Mouse (Mus musculus) C2C12 (cell line): ENCODE results near the gene Ino80b.

ENCODE experiments used
- CEBPB ChIP-seq: IDR thresholded peaks from one replicate; pipeline ENCODE4 v1.6.1; 2011; ENCODE audit warnings: low read depth, mild to moderate bottlenecking, control low read depth, moderate library complexity
- CTCF ChIP-seq: IDR thresholded peaks from one replicate; pipeline ENCODE4 v1.5.1; 2011; ENCODE audit not compliant: control insufficient read depth, insufficient read depth, insufficient read length
- MYOD1 ChIP-seq: IDR thresholded peaks from one replicate; pipeline ENCODE4 v1.6.1; 2011; ENCODE audit warnings: low read depth; ENCODE audit not compliant: control insufficient read depth, insufficient read length
- MYOG ChIP-seq: IDR thresholded peaks from one replicate; pipeline ENCODE4 v1.6.1; 2011; ENCODE audit not compliant: control insufficient read depth, insufficient read length; ENCODE audit errors: extremely low read depth
- USF1 ChIP-seq: IDR thresholded peaks from one replicate; pipeline ENCODE4 v1.6.1; 2011; ENCODE audit warnings: low read depth, mild to moderate bottlenecking, control low read depth, moderate library complexity

DNA sequence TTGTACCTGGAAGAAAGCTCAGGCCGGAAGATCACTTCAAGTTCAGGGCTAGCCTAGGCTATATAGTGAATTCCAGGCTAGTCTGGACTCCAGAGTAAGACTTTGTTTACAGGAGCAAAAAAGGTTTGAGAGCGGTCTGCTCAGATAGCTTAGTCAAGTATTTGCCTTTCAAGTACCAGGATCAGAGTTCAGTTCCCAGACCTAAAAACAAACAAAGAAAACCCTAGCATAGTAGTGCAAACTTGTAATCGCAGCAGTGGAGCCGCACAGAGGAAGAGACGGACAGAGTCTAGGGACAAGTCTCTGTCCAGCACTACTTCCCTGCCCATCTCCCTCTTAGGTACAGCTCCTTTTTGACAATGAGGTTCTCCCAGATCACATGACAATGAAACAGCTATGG lies 45.0 kb downstream of the Ino80b start:
- TF ChIP-seq CEBPB (no peak), CTCF (no peak), USF1 (no peak), MYOG (no peak), MYOD1 (no peak)
